Mouse (Mus musculus): ENCODE data around the gene Agps. TPM values are rescaled to one million over a fixed set of nuclear protein-coding genes. Genes with fewer than 3 reads are reported as not detected.

The Agps gene
- total and polyA plus RNA-seq, 2 experiments from 2014 or later: 17.1 to 37.9 TPM

DNA sequence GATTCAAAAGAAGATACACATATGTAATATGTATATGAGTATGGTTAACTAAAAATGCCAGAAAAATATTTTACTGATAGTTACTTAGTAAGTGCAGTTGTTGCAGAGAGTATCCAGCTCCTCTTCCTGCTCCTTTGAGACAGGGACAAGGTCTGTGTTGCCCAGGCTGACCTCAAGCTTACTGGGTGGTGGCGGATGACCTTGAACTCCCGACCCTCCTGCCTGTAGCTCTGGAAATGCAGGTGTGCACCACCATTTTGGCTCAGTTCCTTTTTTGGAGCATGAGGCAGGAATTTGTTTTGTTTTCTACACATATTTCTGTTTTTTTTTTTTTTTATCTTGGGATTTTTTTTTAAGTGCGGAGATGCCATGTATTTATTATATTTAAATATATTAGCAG is 29.1 kb downstream of the Agps start:
- H3K9me3 ChIP-seq (ENCODE audit: low read length): no peaks in the 10 kb centered on the region
- no peak for TF ChIP-seq CTCF (IDR thresholded peaks at IDR 0.05)
- 98% methylated on average over 3 of the region's 3 CpGs for WGBS
- DNase-seq (ENCODE audit: low spot score) (no peak), ATAC-seq (ENCODE audit: low FRiP score) (no peak)
- H3K4me3 ChIP-seq (ENCODE audit: low read depth, low read length): no peak overlapping the region
- no peak overlapping the region for H3K4me2 ChIP-seq (ENCODE audit: low read depth, low read length, poor library complexity, severe bottlenecking)
- no peaks in the 10 kb centered on the region for H3K27me3 ChIP-seq (ENCODE audit: insufficient read depth, low read length)
- peaks cover 4% of the 10 kb centered on the region; the same call in 1 of the 2 replicates for H3K36me3 ChIP-seq (ENCODE audit: insufficient read depth, low read length)
- no peaks in the 10 kb centered on the region for H3K4me1 ChIP-seq (ENCODE audit: insufficient read depth, low read length)
- no peak overlapping the region for H3K9ac ChIP-seq (replicated peaks; ENCODE audit: low read length, poor library complexity, severe bottlenecking)
- H3K27ac ChIP-seq (ENCODE audit: low read depth, low read length): no peak overlapping the region

- no peak for DNase-seq (ENCODE audit: low spot score)
- 95% methylated on average over 2 of the region's 2 CpGs for WGBS
Measured at GRCm38 (mm10) chr2:75869604-75870003, 37.6 kb downstream of the Agps start.

DNA sequence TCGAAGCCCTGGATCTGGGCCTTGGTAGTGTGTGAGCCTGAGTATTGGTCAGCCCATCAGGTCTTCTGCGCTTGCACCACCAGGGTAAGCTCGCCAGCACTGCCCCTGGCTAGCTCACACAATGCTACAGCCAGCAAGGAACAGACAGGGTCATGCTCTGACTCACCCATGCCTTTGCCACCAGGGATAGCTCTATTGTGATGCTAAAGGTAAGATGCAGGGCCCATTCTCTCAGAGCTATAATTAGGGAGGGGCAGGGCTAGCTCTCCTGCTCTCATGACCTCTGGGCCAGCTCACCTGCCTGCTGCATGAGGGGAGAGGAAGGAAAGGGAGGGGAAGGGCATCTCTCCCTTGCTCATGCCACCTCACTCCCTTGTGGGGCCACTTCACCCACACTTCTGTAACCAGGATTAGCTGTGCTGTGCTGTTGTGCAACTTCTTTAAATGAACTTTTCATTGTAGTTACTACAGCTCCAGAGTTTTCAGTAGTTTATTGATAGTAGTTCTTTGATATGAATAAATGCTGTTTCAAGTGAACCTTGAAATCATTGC is 42.1 kb downstream of the Agps start:
- Histone ChIP-seq H3K4me3 (ENCODE audit: low read depth, low read length) (no peak overlapping the region), H3K4me1 (ENCODE audit: insufficient read depth, low read length) (no peaks in the 10 kb centered on the region), H3K27ac (ENCODE audit: low read depth, low read length) (no peak overlapping the region), H3K9me3 (ENCODE audit: low read length) (no peaks in the 10 kb centered on the region), H3K27me3 (ENCODE audit: insufficient read depth, low read length) (no peaks in the 10 kb centered on the region), H3K4me2 (ENCODE audit: low read depth, low read length, poor library complexity, severe bottlenecking) (no peak overlapping the region), H3K9ac (replicated peaks; ENCODE audit: low read length, poor library complexity, severe bottlenecking) (no peak overlapping the region), H3K36me3 (ENCODE audit: insufficient read depth, low read length) (peaks cover 5% of the 10 kb centered on the region; the same call in 1 of the 2 replicates)
- WGBS: 70% methylated on average over 3 of the region's 3 CpGs
- DNase-seq (ENCODE audit: low spot score) (no peak), ATAC-seq (ENCODE audit: low FRiP score) (no peak)
- TF ChIP-seq CTCF (IDR thresholded peaks at IDR 0.05): no peak

More at GRCm38 (mm10) chr2:75869604-75870003, 37.6 kb downstream of the Agps start:
- Histone ChIP-seq H3K27ac (ENCODE audit: low read depth, low read length) (no peak overlapping the region), H3K36me3 (ENCODE audit: insufficient read depth, low read length) (peaks cover 5% of the 10 kb centered on the region; the same call in 1 of the 2 replicates), H3K9me3 (ENCODE audit: low read length) (no peaks in the 10 kb centered on the region), H3K4me2 (ENCODE audit: low read depth, low read length, poor library complexity, severe bottlenecking) (no peak overlapping the region), H3K4me1 (ENCODE audit: insufficient read depth, low read length) (no peaks in the 10 kb centered on the region), H3K9ac (replicated peaks; ENCODE audit: low read length, poor library complexity, severe bottlenecking) (no peak overlapping the region), H3K4me3 (ENCODE audit: low read depth, low read length) (no peak overlapping the region), H3K27me3 (ENCODE audit: insufficient read depth, low read length) (no peaks in the 10 kb centered on the region)
- ATAC-seq (ENCODE audit: low FRiP score): no peak
- TF ChIP-seq CTCF (IDR thresholded peaks at IDR 0.05): no peak

- 56% methylated on average over 3 of the region's 3 CpGs for WGBS
- no peaks in the 10 kb centered on the region for H3K9me3 ChIP-seq (ENCODE audit: low read length)
- TF ChIP-seq CTCF (IDR thresholded peaks at IDR 0.05): peak; percentile 76
- H3K27ac ChIP-seq (ENCODE audit: low read depth, low read length): no peak overlapping the region
- H3K4me2 ChIP-seq (ENCODE audit: low read depth, low read length, poor library complexity, severe bottlenecking): no peak overlapping the region
- H3K27me3 ChIP-seq (ENCODE audit: insufficient read depth, low read length): no peaks in the 10 kb centered on the region
- ATAC-seq (ENCODE audit: low FRiP score): no peak
- no peaks in the 10 kb centered on the region for H3K4me1 ChIP-seq (ENCODE audit: insufficient read depth, low read length)
- no peaks in the 10 kb centered on the region for H3K36me3 ChIP-seq (ENCODE audit: insufficient read depth, low read length)
- H3K4me3 ChIP-seq (ENCODE audit: low read depth, low read length): no peak overlapping the region
- DNase-seq (ENCODE audit: low spot score): peak; percentile 63
- no peak overlapping the region for H3K9ac ChIP-seq (replicated peaks; ENCODE audit: low read length, poor library complexity, severe bottlenecking)
Measured at GRCm38 (mm10) chr2:75879791-75880190, 47.8 kb downstream of the Agps start.

- Histone ChIP-seq H3K9ac (replicated peaks; ENCODE audit: low read length, poor library complexity, severe bottlenecking) (no peak overlapping the region), H3K27me3 (ENCODE audit: insufficient read depth, low read length) (no peaks in the 10 kb centered on the region), H3K36me3 (ENCODE audit: insufficient read depth, low read length) (peaks cover 9% of the 10 kb centered on the region; the same call in 1 of the 2 replicates), H3K27ac (ENCODE audit: low read depth, low read length) (no peak overlapping the region), H3K4me3 (ENCODE audit: low read depth, low read length) (no peak overlapping the region), H3K4me2 (ENCODE audit: low read depth, low read length, poor library complexity, severe bottlenecking) (no peak overlapping the region), H3K9me3 (ENCODE audit: low read length) (no peaks in the 10 kb centered on the region), H3K4me1 (ENCODE audit: insufficient read depth, low read length) (no peaks in the 10 kb centered on the region)
- WGBS: 71% methylated on average over 1 of the region's 1 CpGs
- ATAC-seq (ENCODE audit: low FRiP score): no peak
- DNase-seq (ENCODE audit: low spot score): peak; percentile 54
- TF ChIP-seq CTCF (IDR thresholded peaks at IDR 0.05): peak; percentile 81
Measured at GRCm38 (mm10) chr2:75883543-75883942, 51.6 kb downstream of the Agps start.

DNA sequence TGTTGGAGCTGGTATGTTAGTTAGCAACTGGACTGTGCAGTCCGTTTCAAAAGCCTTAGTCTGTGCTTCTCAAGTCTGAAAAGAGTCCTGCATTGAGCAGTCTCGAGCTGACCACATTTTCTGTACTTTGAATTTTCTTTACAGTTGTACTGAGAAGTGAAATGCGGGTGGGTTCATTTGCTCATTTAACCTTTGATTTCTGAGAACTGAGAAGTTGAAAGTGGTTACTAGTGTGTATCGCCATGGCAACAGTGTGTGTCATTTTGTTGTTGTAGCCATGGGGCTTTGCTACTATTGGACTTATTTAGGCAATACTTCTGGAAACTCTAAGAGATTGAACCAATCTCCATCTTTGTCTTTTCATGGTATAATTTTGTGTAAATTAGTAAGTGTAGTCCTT is 60.0 kb downstream of the Agps start:
- WGBS: 53% methylated on average over 4 of the region's 4 CpGs

More for the DNA sequence above, 60.0 kb downstream of the Agps start:
- Histone ChIP-seq H3K4me3 (ENCODE audit: low read depth, low read length) (no peak overlapping the region), H3K36me3 (ENCODE audit: insufficient read depth, low read length) (peaks cover 10% of the 10 kb centered on the region; the same call in 1 of the 2 replicates), H3K9ac (replicated peaks; ENCODE audit: low read length, poor library complexity, severe bottlenecking) (no peak overlapping the region), H3K4me2 (ENCODE audit: low read depth, low read length, poor library complexity, severe bottlenecking) (no peak overlapping the region), H3K27ac (ENCODE audit: low read depth, low read length) (no peak overlapping the region), H3K4me1 (ENCODE audit: insufficient read depth, low read length) (no peaks in the 10 kb centered on the region), H3K27me3 (ENCODE audit: insufficient read depth, low read length) (no peaks in the 10 kb centered on the region), H3K9me3 (ENCODE audit: low read length) (no peaks in the 10 kb centered on the region)
- DNase-seq (ENCODE audit: low spot score) (peak; percentile 5), ATAC-seq (ENCODE audit: low FRiP score) (no peak)
- no peak for TF ChIP-seq CTCF (IDR thresholded peaks at IDR 0.05)

Measured in midbrain, postnatal 0 days (tissue).